Mouse (Mus musculus) left cerebral cortex, adult 11 months (tissue): Measurements from ENCODE around the gene Mrpl12.

Source experiments
- DNase-seq: peaks from one replicate; pipeline ENCODE4 v3.0.0; 2022; ENCODE audit warnings: low spot score

Mrpl12 gene

GRCm38 (mm10) chr11:120472052-120472451 is 12.4 kb upstream of the Mrpl12 start:
- no peak for DNase-seq

GRCm38 (mm10) chr11:120483448-120483934 is 922 bp upstream of the Mrpl12 start:
- no peak for DNase-seq

- no peak for DNase-seq
Observed at GRCm38 (mm10) chr11:120485251-120485650, 838 bp downstream of the Mrpl12 start.

GRCm38 (mm10) chr11:120488516-120488915 is 4.1 kb downstream of the Mrpl12 start:
- no peak for DNase-seq

- peak; percentile 67 for DNase-seq
Observed at GRCm38 (mm10) chr11:120489054-120489761, 4.8 kb downstream of the Mrpl12 start.

GRCm38 (mm10) chr11:120490291-120491046 is 6.1 kb downstream of the Mrpl12 start:
- no peak for DNase-seq

GRCm38 (mm10) chr11:120491317-120492023 is 7.1 kb downstream of the Mrpl12 start, which contains the start of gene Slc25a10:
Slc25a10 (plus strand) TSS chr11:120491840.
- DNase-seq: peak; percentile 82

GRCm38 (mm10) chr11:120492024-120492877 is 7.8 kb downstream of the Mrpl12 start:
- no peak for DNase-seq

GRCm38 (mm10) chr11:120492878-120493203 is 8.4 kb downstream of the Mrpl12 start:
- DNase-seq: no peak

GRCm38 (mm10) chr11:120493351-120493750 is 8.9 kb downstream of the Mrpl12 start:
- DNase-seq: no peak

GRCm38 (mm10) chr11:120493911-120494310 is 9.5 kb downstream of the Mrpl12 start:
- no peak for DNase-seq

GRCm38 (mm10) chr11:120497436-120497835 is 13.0 kb downstream of the Mrpl12 start:
- no peak for DNase-seq

- no peak for DNase-seq
Observed at GRCm38 (mm10) chr11:120498226-120498625, 13.8 kb downstream of the Mrpl12 start.

- DNase-seq: no peak
Observed at GRCm38 (mm10) chr11:120498891-120499290, 14.5 kb downstream of the Mrpl12 start.

- no peak for DNase-seq
Observed at GRCm38 (mm10) chr11:120499894-120500293, 15.5 kb downstream of the Mrpl12 start.

- DNase-seq: no peak
Observed at GRCm38 (mm10) chr11:120500357-120500756, 15.9 kb downstream of the Mrpl12 start.

- DNase-seq: no peak
Observed at GRCm38 (mm10) chr11:120501018-120501417, 16.6 kb downstream of the Mrpl12 start.

GRCm38 (mm10) chr11:120501701-120502100 is 17.3 kb downstream of the Mrpl12 start:
- DNase-seq: no peak

GRCm38 (mm10) chr11:120505661-120506060 is 21.2 kb downstream of the Mrpl12 start:
- no peak for DNase-seq

GRCm38 (mm10) chr11:120506899-120507298 is 22.5 kb downstream of the Mrpl12 start:
- DNase-seq: no peak

- no peak for DNase-seq
Observed at GRCm38 (mm10) chr11:120507611-120508289, 23.3 kb downstream of the Mrpl12 start.
